Mouse (Mus musculus): ENCODE results near the gene Pdzd7. TPM values are rescaled to one million over a fixed set of nuclear protein-coding genes. Genes with fewer than 3 reads are reported as not detected.
"Not testable (repeated sequence)": the region's sequence is repeated elsewhere in the genome, so short reads cannot be mapped to it uniquely, and the experiment has no call there.

Gene Pdzd7
- total RNA-seq, 2 experiments from 2014 or later: not detected

- DNase-seq: peak; percentile 96
Observed at GRCm38 (mm10) chr19:45058113-45058839, 12.8 kb upstream of the Pdzd7 start.

GRCm38 (mm10) chr19:45057724-45058112 is 12.2 kb upstream of the Pdzd7 start:
- no peak for DNase-seq

GRCm38 (mm10) chr19:45056908-45057698 is 11.6 kb upstream of the Pdzd7 start:
- DNase-seq: no peak

GRCm38 (mm10) chr19:45056364-45056763 is 10.8 kb upstream of the Pdzd7 start:
- peak; percentile 43 for DNase-seq

- DNase-seq: no peak
Observed at GRCm38 (mm10) chr19:45054892-45055690, 9.6 kb upstream of the Pdzd7 start.

- DNase-seq: no peak
Observed at GRCm38 (mm10) chr19:45053451-45053850, 7.9 kb upstream of the Pdzd7 start.

GRCm38 (mm10) chr19:45049523-45049922 is 4.0 kb upstream of the Pdzd7 start:
- no peak for DNase-seq

- DNase-seq: no peak
Observed at GRCm38 (mm10) chr19:45048644-45049365, 3.3 kb upstream of the Pdzd7 start.

GRCm38 (mm10) chr19:45047935-45048643 is 2.6 kb upstream of the Pdzd7 start:
- DNase-seq: peak; percentile 59

GRCm38 (mm10) chr19:45047417-45047934 is 2.0 kb upstream of the Pdzd7 start, which contains the start of gene Sfxn3:
Gene Sfxn3, plus strand, starts transcription at chr19:45047503.
- peak; percentile 97 for DNase-seq

GRCm38 (mm10) chr19:45046523-45047321 is 1.2 kb upstream of the Pdzd7 start:
- DNase-seq: peak; percentile 84

GRCm38 (mm10) chr19:45045236-45045635 is 281 bp downstream of the Pdzd7 start:
- DNase-seq: no peak

GRCm38 (mm10) chr19:45044389-45044927 is 1.1 kb downstream of the Pdzd7 start:
- DNase-seq: no peak

GRCm38 (mm10) chr19:45040214-45040613 is 5.3 kb downstream of the Pdzd7 start:
- DNase-seq: no peak

GRCm38 (mm10) chr19:45038198-45038597 is 7.3 kb downstream of the Pdzd7 start:
- not testable (repeated sequence) for DNase-seq

GRCm38 (mm10) chr19:45036867-45037266 is 8.7 kb downstream of the Pdzd7 start:
- DNase-seq: peak; percentile 74

- peak; percentile 47 for DNase-seq
Observed at GRCm38 (mm10) chr19:45032570-45033332, 12.8 kb downstream of the Pdzd7 start.

- peak; percentile 88 for DNase-seq
Observed at GRCm38 (mm10) chr19:45031780-45032179, 13.7 kb downstream of the Pdzd7 start.

Data from heart, postnatal 4 days (tissue).